Mouse (Mus musculus): ENCODE measurements around the gene Uck2.

Uck2 gene

GRCm38 (mm10) chr1:167283441-167284257 lies 1.5 kb downstream of the Uck2 start:
- in situ Hi-C loops (cut with MboI), result no loop called here

- in situ Hi-C loops (cut with MboI), result no loop called here
These were observed 2.4 kb downstream of the Uck2 start for GRCm38 (mm10) chr1:167282768-167283167.

GRCm38 (mm10) chr1:167282112-167282511 lies 3.0 kb downstream of the Uck2 start:
- in situ Hi-C loops (cut with MboI), result no loop called here

GRCm38 (mm10) chr1:167280061-167280460 lies 5.1 kb downstream of the Uck2 start:
- in situ Hi-C loops (cut with MboI), result no loop called here

GRCm38 (mm10) chr1:167279160-167279715 lies 5.9 kb downstream of the Uck2 start:
- in situ Hi-C loops (cut with MboI), result no loop called here

GRCm38 (mm10) chr1:167278395-167278794 lies 6.7 kb downstream of the Uck2 start:
- in situ Hi-C loops (cut with MboI), result no loop called here

GRCm38 (mm10) chr1:167274646-167275390 lies 10.3 kb downstream of the Uck2 start:
- in situ Hi-C loops (cut with MboI), result no loop called here

GRCm38 (mm10) chr1:167273380-167274163 lies 11.5 kb downstream of the Uck2 start:
- in situ Hi-C loops (cut with MboI), result no loop called here

GRCm38 (mm10) chr1:167271841-167272240 lies 13.3 kb downstream of the Uck2 start:
- in situ Hi-C loops (cut with MboI), result no loop called here

- in situ Hi-C loops (cut with MboI), result no loop called here
These were observed 13.8 kb downstream of the Uck2 start for GRCm38 (mm10) chr1:167271304-167271703.

- in situ Hi-C loops (cut with MboI), result no loop called here
These were observed 14.6 kb downstream of the Uck2 start for GRCm38 (mm10) chr1:167270342-167271111.

- in situ Hi-C loops (cut with MboI), result no loop called here
These were observed 15.3 kb downstream of the Uck2 start for GRCm38 (mm10) chr1:167269856-167270270.

GRCm38 (mm10) chr1:167269350-167269811 lies 15.7 kb downstream of the Uck2 start:
- in situ Hi-C loops (cut with MboI), result no loop called here

- in situ Hi-C loops (cut with MboI), result no loop called here
These were observed 16.6 kb downstream of the Uck2 start for GRCm38 (mm10) chr1:167268360-167269063.

- in situ Hi-C loops (cut with MboI), result no loop called here
These were observed 18.4 kb downstream of the Uck2 start for GRCm38 (mm10) chr1:167266720-167267119.

- in situ Hi-C loops (cut with MboI), result no loop called here
These were observed 19.8 kb downstream of the Uck2 start for GRCm38 (mm10) chr1:167265366-167265765.

- in situ Hi-C loops (cut with MboI), result no loop called here
These were observed 22.6 kb downstream of the Uck2 start for GRCm38 (mm10) chr1:167262489-167263041.

GRCm38 (mm10) chr1:167261750-167262149 lies 23.4 kb downstream of the Uck2 start:
- in situ Hi-C loops (cut with MboI), result no loop called here

GRCm38 (mm10) chr1:167259702-167260101 lies 25.4 kb downstream of the Uck2 start:
- in situ Hi-C loops (cut with MboI), result no loop called here

GRCm38 (mm10) chr1:167256724-167257302 lies 28.3 kb downstream of the Uck2 start:
- in situ Hi-C loops (cut with MboI), result no loop called here

All from mature B cell (primary cell).